Mouse (Mus musculus): ENCODE data around the gene Thoc6. TPM values are rescaled to one million over a fixed set of nuclear protein-coding genes. Genes with fewer than 3 reads are reported as not detected.

Gene Thoc6
- polyA plus RNA-seq, 1 experiment = 19.8 TPM

- no peak for TF ChIP-seq POLR2A (IDR thresholded peaks at IDR 0.05; ENCODE audit: low read depth, low read length)
- no peak for TF ChIP-seq CTCF (IDR thresholded peaks at IDR 0.05; ENCODE audit: extremely low read depth, insufficient read length, insufficient replicate concordance, low read depth, low read length)
- peaks cover 26% of the 10 kb centered on the region for H3K36me3 ChIP-seq (ENCODE audit: control insufficient read depth, insufficient read depth, low read length)
- WGBS = 96% methylated on average over 3 of the region's 3 CpGs
Observed at GRCm38 (mm10) chr17:23671519-23671918, 2.2 kb downstream of the Thoc6 start.

GRCm38 (mm10) chr17:23670516-23671074 is 3.1 kb downstream of the Thoc6 start:
- peaks cover 3% of the 10 kb centered on the region for H3K4me1 ChIP-seq (ENCODE audit: control insufficient read depth, insufficient read depth, insufficient read length, low read length)
- peaks cover 31% of the 10 kb centered on the region for H3K36me3 ChIP-seq (ENCODE audit: control insufficient read depth, insufficient read depth, low read length)
- 92% methylated on average over 7 of the region's 7 CpGs for WGBS
- TF ChIP-seq POLR2A (IDR thresholded peaks at IDR 0.05; ENCODE audit: low read depth, low read length) (no peak), CTCF (IDR thresholded peaks at IDR 0.05; ENCODE audit: extremely low read depth, insufficient read length, insufficient replicate concordance, low read depth, low read length) (no peak)
- no peak overlapping the region for H3K27ac ChIP-seq (ENCODE audit: insufficient read depth, low read depth, low read length)
- no peaks in the 10 kb centered on the region for H3K27me3 ChIP-seq (ENCODE audit: control insufficient read depth, insufficient read depth, low read length)
- no peak overlapping the region for H3K4me3 ChIP-seq (ENCODE audit: low read depth, low read length)

More at GRCm38 (mm10) chr17:23671519-23671918, 2.2 kb downstream of the Thoc6 start:
- H3K27ac ChIP-seq (ENCODE audit: insufficient read depth, low read depth, low read length) = no peak overlapping the region
- H3K4me3 ChIP-seq (ENCODE audit: low read depth, low read length) = no peak overlapping the region
- peaks cover 8% of the 10 kb centered on the region for H3K4me1 ChIP-seq (ENCODE audit: control insufficient read depth, insufficient read depth, insufficient read length, low read length)
- H3K27me3 ChIP-seq (ENCODE audit: control insufficient read depth, insufficient read depth, low read length) = no peaks in the 10 kb centered on the region

- H3K4me3 ChIP-seq (ENCODE audit: low read depth, low read length) = no peak overlapping the region
- TF ChIP-seq CTCF (IDR thresholded peaks at IDR 0.05; ENCODE audit: extremely low read depth, insufficient read length, insufficient replicate concordance, low read depth, low read length) (no peak), POLR2A (IDR thresholded peaks at IDR 0.05; ENCODE audit: low read depth, low read length) (no peak)
- no peaks in the 10 kb centered on the region for H3K27me3 ChIP-seq (ENCODE audit: control insufficient read depth, insufficient read depth, low read length)
- peaks cover 2% of the 10 kb centered on the region; the same call in 1 of the 2 replicates for H3K4me1 ChIP-seq (ENCODE audit: control insufficient read depth, insufficient read depth, insufficient read length, low read length)
- H3K36me3 ChIP-seq (ENCODE audit: control insufficient read depth, insufficient read depth, low read length) = peaks cover 34% of the 10 kb centered on the region
- WGBS = 89% methylated on average over 14 of the region's 14 CpGs
- H3K27ac ChIP-seq (ENCODE audit: insufficient read depth, low read depth, low read length) = no peak overlapping the region
Observed at GRCm38 (mm10) chr17:23665511-23665910, 8.2 kb downstream of the Thoc6 start.

GRCm38 (mm10) chr17:23664556-23665021 is 9.1 kb downstream of the Thoc6 start:
- WGBS = 12% methylated on average over 5 of the region's 5 CpGs
- Histone ChIP-seq H3K27me3 (ENCODE audit: control insufficient read depth, insufficient read depth, low read length) (no peaks in the 10 kb centered on the region), H3K4me3 (ENCODE audit: low read depth, low read length) (no peak overlapping the region), H3K27ac (ENCODE audit: insufficient read depth, low read depth, low read length) (no peak overlapping the region), H3K36me3 (ENCODE audit: control insufficient read depth, insufficient read depth, low read length) (peaks cover 31% of the 10 kb centered on the region), H3K4me1 (ENCODE audit: control insufficient read depth, insufficient read depth, insufficient read length, low read length) (peaks cover 2% of the 10 kb centered on the region; the same call in 1 of the 2 replicates)
- TF ChIP-seq CTCF (IDR thresholded peaks at IDR 0.05; ENCODE audit: extremely low read depth, insufficient read length, insufficient replicate concordance, low read depth, low read length) (peak; percentile 38; the same call in 1 of the 2 replicates), POLR2A (IDR thresholded peaks at IDR 0.05; ENCODE audit: low read depth, low read length) (no peak)

GRCm38 (mm10) chr17:23661526-23661925 is 12.2 kb downstream of the Thoc6 start:
- no peaks in the 10 kb centered on the region for H3K27me3 ChIP-seq (ENCODE audit: control insufficient read depth, insufficient read depth, low read length)
- TF ChIP-seq POLR2A (IDR thresholded peaks at IDR 0.05; ENCODE audit: low read depth, low read length) (no peak), CTCF (IDR thresholded peaks at IDR 0.05; ENCODE audit: extremely low read depth, insufficient read length, insufficient replicate concordance, low read depth, low read length) (peak; percentile 50; the same call in 1 of the 2 replicates)
- WGBS = 14% methylated on average over 9 of the region's 9 CpGs
- H3K36me3 ChIP-seq (ENCODE audit: control insufficient read depth, insufficient read depth, low read length) = peaks cover 8% of the 10 kb centered on the region; the same call in 1 of the 2 replicates
- H3K4me1 ChIP-seq (ENCODE audit: control insufficient read depth, insufficient read depth, insufficient read length, low read length) = peaks cover 2% of the 10 kb centered on the region; the same call in 1 of the 2 replicates
- H3K4me3 ChIP-seq (ENCODE audit: low read depth, low read length) = no peak overlapping the region
- H3K27ac ChIP-seq (ENCODE audit: insufficient read depth, low read depth, low read length) = no peak overlapping the region

GRCm38 (mm10) chr17:23660876-23661200 is 12.8 kb downstream of the Thoc6 start:
- Histone ChIP-seq H3K27me3 (ENCODE audit: control insufficient read depth, insufficient read depth, low read length) (no peaks in the 10 kb centered on the region), H3K36me3 (ENCODE audit: control insufficient read depth, insufficient read depth, low read length) (peaks cover 5% of the 10 kb centered on the region; the same call in 1 of the 2 replicates), H3K27ac (ENCODE audit: insufficient read depth, low read depth, low read length) (no peak overlapping the region), H3K4me3 (ENCODE audit: low read depth, low read length) (peak overlapping the region; percentile 87), H3K4me1 (ENCODE audit: control insufficient read depth, insufficient read depth, insufficient read length, low read length) (peaks cover 2% of the 10 kb centered on the region; the same call in 1 of the 2 replicates)
- under 1% methylated on average over 14 of the region's 14 CpGs for WGBS
- no peak for TF ChIP-seq POLR2A (IDR thresholded peaks at IDR 0.05; ENCODE audit: low read depth, low read length)
- no peak for TF ChIP-seq CTCF (IDR thresholded peaks at IDR 0.05; ENCODE audit: extremely low read depth, insufficient read length, insufficient replicate concordance, low read depth, low read length)

- H3K36me3 ChIP-seq (ENCODE audit: control insufficient read depth, insufficient read depth, low read length) = peaks cover 1% of the 10 kb centered on the region; the same call in 1 of the 2 replicates
- no peaks in the 10 kb centered on the region for H3K27me3 ChIP-seq (ENCODE audit: control insufficient read depth, insufficient read depth, low read length)
- H3K4me1 ChIP-seq (ENCODE audit: control insufficient read depth, insufficient read depth, insufficient read length, low read length) = peaks cover 2% of the 10 kb centered on the region; the same call in 1 of the 2 replicates
- H3K4me3 ChIP-seq (ENCODE audit: low read depth, low read length) = peak within 1 kb of the TSS; percentile 87
- TF ChIP-seq CTCF (IDR thresholded peaks at IDR 0.05; ENCODE audit: extremely low read depth, insufficient read length, insufficient replicate concordance, low read depth, low read length) = peak; percentile 89
- TF ChIP-seq POLR2A (IDR thresholded peaks at IDR 0.05; ENCODE audit: low read depth, low read length) = no peak
- 3% methylated on average over 27 of the region's 27 CpGs for WGBS
- H3K27ac ChIP-seq (ENCODE audit: insufficient read depth, low read depth, low read length) = no peak within 1 kb of the TSS
Observed at GRCm38 (mm10) chr17:23660117-23660875, 13.4 kb downstream of the Thoc6 start, which contains the start of gene Bicdl2. Bicdl2 (plus strand) TSS chr17:23660506.
